Mouse (Mus musculus) left cerebral cortex, adult 8-10 months (tissue): ENCODE results near the gene Scgb3a1. TPM values are rescaled to one million over a fixed set of nuclear protein-coding genes. Genes with fewer than 3 reads are reported as not detected.

ENCODE experiments used
- DNase-seq, 2 experiments: peaks; one replicate each; pipeline ENCODE4 v3.0.0; 2022; ENCODE audit warnings: low spot score in 2 of 2
- total RNA-seq, 4 experiments: library from RNA; stranded (reverse); gene quantifications; 2 replicates each; pipeline ENCODE4 v1.2.4; 2022

The Scgb3a1 gene
- total RNA-seq = not detected

- no peak for DNase-seq
Measured at GRCm38 (mm10) chr11:49663310-49663709, at the start of gene Scgb3a1. Gene Scgb3a1, plus strand, starts transcription at chr11:49663610.

- no peak for DNase-seq
Measured at GRCm38 (mm10) chr11:49615856-49616725, 47.3 kb upstream of the Scgb3a1 start.

DNA sequence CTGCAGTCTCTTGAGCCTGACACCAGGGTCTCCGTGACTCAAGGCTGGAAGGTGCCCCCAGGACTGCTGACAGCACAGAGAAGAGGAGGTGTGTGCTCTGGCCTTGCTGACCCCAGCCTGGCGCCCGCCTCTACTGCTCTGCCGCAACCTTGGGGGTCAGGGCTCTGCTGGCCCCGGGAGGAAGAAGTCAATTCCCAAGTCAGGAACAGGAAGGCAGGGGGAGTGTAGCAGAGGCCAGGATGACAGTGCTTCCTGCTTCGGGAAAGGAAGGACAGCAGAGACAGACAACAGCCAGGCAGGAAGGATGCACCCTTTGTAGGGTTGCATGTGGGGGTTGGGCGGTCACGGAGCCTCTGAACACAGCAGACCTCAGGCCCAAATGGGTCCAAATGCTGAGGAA, 44.9 kb upstream of the Scgb3a1 start:
- DNase-seq = no peak

- no peak for DNase-seq
Measured at GRCm38 (mm10) chr11:49621953-49622352, 41.5 kb upstream of the Scgb3a1 start.

- DNase-seq = no peak
Measured at GRCm38 (mm10) chr11:49624156-49624555, 39.3 kb upstream of the Scgb3a1 start.

GRCm38 (mm10) chr11:49625863-49626262, 37.5 kb upstream of the Scgb3a1 start:
- no peak for DNase-seq

DNA sequence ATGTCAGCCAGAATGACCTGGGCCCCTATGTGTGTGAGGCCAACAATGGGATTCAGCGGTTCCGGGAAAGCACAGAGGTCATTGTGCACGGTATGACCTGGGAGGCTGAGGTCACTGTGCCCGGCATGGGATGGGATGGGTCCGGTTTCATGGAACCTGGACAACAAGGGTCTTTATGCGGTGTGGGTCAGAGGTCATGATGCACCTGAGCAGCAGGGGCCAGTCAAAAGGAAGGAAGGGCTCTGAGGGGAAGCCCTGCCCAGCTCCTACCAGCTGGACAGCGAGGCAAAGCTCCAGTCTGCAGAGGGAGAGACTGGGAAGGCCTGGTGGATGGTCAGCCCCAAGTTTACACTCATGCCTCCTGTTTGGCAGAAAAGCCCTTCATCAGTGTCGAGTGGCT, 36.7 kb upstream of the Scgb3a1 start:
- no peak for DNase-seq

DNA sequence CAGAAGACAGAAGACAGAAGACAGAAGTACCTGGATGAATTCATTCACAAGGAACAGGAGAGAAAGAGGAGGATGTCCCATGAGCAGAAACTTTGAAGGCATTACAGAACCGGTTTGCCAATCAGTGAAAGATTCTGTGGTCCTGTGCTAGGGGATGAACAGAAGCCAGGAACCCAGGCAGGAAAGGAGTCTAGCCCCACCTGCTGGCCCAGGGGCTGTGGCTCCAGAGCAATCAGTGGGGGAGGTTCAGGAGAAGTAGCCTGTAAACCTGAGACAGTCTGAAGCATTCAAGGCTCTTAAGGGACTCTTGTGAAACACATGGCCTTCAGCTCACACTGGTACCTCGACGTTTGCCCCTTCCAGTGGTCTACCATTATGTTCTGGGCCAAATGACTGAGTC, 32.3 kb upstream of the Scgb3a1 start:
- no peak for DNase-seq

DNA sequence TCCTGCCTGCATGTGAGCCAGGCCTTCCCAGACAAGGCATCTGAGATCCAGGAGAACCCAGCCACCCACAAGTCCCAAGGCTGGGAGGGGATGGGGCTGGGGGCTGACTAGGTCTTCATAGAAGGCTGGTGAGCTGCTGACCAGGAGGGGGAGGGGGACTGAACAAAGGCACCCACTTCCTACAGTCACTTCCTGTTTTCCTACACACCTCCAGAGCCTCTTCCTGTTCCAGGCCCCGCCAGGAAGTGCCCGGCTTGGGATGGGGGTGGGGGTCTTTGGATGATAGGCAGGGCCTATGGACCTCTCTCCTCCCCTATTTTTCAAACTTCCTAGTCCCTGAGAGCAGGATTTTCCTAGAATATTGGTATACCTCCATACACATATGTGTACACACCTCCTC, 31.2 kb upstream of the Scgb3a1 start:
- no peak for DNase-seq

DNA sequence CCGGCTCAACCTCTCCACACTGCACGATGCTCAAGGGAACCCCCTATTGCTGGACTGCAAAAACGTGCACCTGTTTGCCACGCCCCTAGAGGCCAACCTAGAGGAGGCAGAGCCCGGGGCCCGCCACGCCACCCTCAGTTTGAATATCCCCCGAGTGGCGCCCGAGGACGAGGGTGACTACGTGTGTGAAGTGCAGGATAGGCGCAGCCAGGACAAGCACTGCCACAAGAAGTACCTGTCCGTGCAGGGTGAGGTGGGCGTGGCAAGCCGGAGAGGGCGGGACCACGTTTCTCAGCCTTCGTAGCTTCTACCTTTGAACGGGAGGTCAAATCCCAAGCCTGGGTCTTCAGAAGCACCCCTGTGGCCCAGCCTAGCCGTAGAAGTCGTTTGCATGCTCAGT, 29.3 kb upstream of the Scgb3a1 start:
- DNase-seq = no peak

GRCm38 (mm10) chr11:49635671-49636070, 27.7 kb upstream of the Scgb3a1 start:
- no peak for DNase-seq

DNA sequence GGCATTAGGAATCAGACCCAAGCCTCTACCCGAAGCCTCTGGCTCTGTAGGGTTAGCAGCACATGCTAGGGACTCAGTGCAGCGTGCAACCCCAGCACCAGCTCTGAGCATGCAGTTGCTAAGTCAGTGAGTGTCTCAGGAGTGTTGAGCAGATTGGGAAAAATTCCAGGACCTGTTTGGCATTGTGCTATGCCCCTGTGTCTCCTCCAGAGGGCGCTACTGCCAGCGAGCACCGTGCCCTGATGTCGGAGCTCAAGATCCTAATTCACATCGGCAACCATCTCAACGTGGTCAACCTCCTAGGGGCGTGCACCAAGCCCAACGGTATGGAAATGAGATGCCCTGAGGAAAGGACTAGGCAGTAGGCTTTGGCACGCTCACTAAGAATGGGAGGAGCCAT, 27.0 kb upstream of the Scgb3a1 start:
- DNase-seq = no peak

DNA sequence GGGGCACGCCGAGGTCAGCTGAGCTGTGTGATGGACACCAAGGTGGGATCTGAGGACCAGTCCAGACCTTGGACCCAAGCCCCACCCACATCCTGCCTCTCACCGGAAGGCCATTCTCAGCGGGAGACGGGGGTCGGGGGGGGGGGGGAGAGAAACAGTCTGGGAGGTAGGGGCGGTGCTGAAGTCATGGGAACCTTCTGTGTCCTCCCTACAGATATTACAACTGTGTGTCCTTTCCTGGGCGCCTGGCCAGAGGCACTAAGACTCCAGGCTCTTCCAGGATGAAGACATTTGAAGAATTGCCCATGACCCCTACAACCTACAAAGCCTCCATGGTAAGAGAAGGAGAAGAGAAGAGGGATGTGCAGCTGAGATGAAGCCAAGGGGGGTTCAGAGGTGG, 17.7 kb upstream of the Scgb3a1 start:
- DNase-seq = no peak

DNA sequence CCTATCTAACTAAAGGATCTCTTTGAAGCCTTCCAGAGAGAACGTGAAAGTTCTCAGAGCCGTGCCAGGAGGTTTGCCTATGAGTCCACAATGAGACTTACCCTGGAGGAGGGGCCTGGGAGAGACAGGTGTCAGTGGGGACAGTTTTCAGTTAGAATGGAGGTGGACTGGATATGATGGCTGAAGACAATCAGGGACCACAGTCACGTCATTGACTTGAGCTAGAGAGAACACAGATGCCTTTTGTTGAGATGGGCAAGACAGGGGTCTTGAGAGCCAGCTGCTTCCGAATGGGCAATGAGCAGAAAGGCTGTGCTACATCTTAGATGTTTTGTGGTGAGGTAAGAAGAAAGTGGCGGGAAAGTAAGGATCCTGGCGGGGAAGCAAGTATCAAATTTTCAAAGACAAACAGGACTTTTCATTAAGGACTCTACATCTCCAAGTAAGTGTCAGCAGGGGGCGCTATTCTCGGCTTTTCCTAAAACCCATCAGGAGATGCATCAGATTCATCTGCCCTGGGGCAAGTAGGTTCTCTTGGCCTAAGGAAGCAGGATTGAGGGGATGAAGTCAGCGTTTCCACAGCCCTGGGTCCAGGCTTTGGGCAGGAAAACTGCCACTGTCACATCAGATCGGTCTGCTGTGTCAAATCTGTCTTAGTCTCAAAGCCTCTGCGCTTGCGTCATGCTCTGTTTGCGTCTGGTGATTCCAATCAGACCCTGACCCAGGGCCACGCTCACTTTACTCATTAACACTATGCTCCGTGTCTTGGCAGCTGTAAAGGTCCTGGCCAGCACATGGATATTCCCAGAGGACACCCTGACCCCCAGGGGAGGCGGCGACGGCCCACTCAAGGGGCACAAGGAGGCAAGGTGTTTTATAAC, 13.1 kb upstream of the Scgb3a1 start:
- peak in 1 of 2 experiments; percentile 23 for DNase-seq

DNA sequence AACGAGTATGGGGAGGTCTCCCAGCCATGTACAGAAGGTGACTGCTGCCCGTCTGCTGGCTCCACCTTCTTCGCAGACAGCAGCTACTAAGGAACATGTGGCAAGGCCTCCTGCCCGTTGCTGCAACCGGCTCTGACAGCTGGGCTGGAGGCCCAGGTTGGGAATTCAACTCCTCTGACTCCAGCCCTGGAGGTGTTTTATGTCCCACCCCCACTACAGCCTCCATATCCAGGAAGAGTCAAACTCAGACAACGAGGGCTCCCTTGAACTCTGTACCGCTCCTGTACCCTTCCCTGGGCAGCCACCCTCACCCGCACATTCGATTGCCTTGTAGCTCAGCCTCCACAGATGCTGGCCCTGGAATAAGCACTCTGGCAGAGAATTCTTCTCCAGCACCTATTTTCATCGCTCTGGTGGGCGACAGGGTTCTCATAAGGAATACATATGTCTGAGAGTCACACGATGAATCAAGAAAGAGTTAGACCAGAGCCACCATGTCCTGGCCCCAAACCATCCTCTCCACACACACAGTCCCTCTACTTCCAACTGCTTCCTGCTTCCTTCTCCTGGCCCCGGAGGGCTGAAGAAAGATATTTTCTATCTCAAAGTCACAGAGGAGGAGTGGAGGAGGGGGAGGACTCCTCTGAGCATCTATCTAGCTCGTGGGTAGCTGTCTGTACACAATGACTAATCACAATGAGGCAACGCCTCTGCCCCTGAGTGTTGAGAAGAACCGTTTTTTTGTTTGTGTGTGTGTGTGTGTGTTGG, 12.2 kb upstream of the Scgb3a1 start:
- DNase-seq = peak; percentile 25 to 74

DNA sequence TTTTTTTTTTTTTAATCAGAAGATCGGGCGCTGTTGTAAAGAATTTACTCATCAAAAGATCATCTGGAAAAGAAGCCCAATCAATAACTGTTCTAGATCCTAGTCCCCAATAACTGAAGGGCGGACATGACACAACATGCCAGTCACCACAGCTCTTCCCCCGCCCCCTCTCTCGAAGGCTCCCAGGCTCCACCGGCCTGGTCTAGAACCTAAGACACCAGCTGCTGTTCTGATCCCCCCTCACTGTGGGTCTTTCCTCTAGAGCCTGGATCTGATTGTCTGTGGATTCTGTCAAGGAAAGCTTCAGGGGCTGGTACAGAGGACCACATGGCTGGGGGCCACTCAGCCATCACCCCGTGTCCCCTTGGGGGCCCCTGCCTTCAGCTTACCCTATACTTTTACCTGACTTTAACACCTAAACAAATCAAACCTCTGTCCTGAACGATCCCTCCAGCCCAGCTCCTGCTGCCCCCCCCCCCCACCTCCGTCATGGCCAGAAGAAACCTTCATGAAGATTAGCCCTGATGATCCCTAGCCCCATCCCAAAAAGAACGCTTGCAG, 11.6 kb upstream of the Scgb3a1 start:
- no peak for DNase-seq

GRCm38 (mm10) chr11:49652401-49653078, 10.9 kb upstream of the Scgb3a1 start:
- peak; percentile 50 to 90 for DNase-seq

- DNase-seq = no peak
Measured at GRCm38 (mm10) chr11:49653079-49653408, 10.4 kb upstream of the Scgb3a1 start.

GRCm38 (mm10) chr11:49654651-49655050, 8.8 kb upstream of the Scgb3a1 start:
- no peak for DNase-seq

DNA sequence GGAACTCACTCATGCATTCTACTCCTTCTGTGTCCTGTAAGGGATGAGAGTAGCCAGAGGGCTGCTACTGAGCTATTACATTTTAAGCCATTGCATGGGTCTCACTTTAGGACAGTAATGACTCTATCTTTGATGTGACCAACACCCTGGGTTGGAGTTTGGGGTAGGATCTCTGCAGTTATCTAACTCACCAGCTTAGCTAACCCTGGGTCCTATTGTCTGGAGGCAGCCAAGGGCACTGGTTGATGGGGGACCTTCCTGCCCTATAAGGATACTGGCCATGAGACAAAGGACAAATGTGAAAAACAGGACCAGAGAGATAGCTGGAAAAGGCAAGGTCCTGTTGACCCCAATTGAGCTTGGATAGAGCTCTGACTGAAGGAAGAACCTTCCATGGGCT, 7.9 kb upstream of the Scgb3a1 start:
- no peak for DNase-seq

DNA sequence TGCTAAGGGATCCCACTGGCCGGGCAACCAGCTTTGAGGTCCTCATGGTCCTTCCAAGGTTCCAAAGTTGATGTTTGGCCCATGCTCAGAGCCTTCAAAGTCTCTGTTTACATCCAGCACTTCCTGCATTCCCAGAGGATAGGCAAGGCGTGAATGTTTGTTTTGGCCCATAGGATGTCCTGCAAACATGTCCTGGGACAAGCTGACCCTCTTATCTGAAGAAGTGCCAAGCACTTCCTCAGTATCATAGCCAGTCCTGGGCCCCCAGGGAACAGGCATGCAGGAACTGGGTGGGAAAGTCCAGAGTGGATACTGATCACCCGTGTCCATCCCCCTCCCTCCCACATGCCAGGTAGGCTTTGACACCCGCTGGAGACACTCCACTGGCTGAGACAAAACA, 5.3 kb upstream of the Scgb3a1 start:
- DNase-seq = no peak
